Mouse (Mus musculus): ENCODE results near the gene H2-Ob. TPM values are rescaled to one million over a fixed set of nuclear protein-coding genes. Genes with fewer than 3 reads are reported as not detected.

The H2-Ob gene
- total RNA-seq, 2 experiments from 2014 or later: 0.69 TPM; not detected in 1

Other genes with a start within 250 kb of the H2-Ob start
- gene H2-K1, start 238.6 kb upstream of the H2-Ob start, total RNA-seq (2021): 10 to 100 TPM; 14.4 to 15.9 TPM
- 10 to 100 TPM; 32.5 to 37.8 TPM for gene Ring1, start 214.2 kb upstream of the H2-Ob start, total RNA-seq (2021)
- gene H2-Ke6, start 210.8 kb upstream of the H2-Ob start, total RNA-seq (2021): 10 to 100 TPM; 48.0 to 48.7 TPM
- gene Slc39a7, start 207.2 kb upstream of the H2-Ob start, total RNA-seq (2021): 10 to 100 TPM; 91.2 to 97.5 TPM
- 10 to 100 TPM; 70.9 to 72.1 TPM for gene Rxrb, start 207.1 kb upstream of the H2-Ob start, total RNA-seq (2021)
- 10 to 100 TPM; 26.8 to 27.4 TPM for gene Col11a2, start 199.5 kb upstream of the H2-Ob start, total RNA-seq (2021)
- gene H2-Oa, start 146.6 kb upstream of the H2-Ob start, total RNA-seq (2021): not detected
- gene H2-DMa, start 119.4 kb upstream of the H2-Ob start, total RNA-seq (2021): 10 to 100 TPM; 36.8 to 38.0 TPM
- 100 to 1,000 TPM; 248 to 278 TPM for gene Brd2, start 116.3 kb upstream of the H2-Ob start, total RNA-seq (2021)
- gene H2-DMb2, start 95.6 kb upstream of the H2-Ob start, total RNA-seq (2021): 1 to 10 TPM in 1 of 2 experiments, under 1 TPM in 1; 0.55 to 1.0 TPM
- under 1 TPM; 0.65 to 0.98 TPM for gene H2-DMb1, start 85.8 kb upstream of the H2-Ob start, total RNA-seq (2021)
- gene Tap1, start 51.4 kb upstream of the H2-Ob start, total RNA-seq (2021): 1 to 10 TPM; 2.8 to 3.2 TPM
- gene Psmb9, start 51.1 kb upstream of the H2-Ob start, total RNA-seq (2021): 1 to 10 TPM; 1.1 to 1.8 TPM
- 1 to 10 TPM; 2.5 to 2.6 TPM for gene Psmb8, start 41.2 kb upstream of the H2-Ob start, total RNA-seq (2021)
- 1 to 10 TPM; 5.7 to 5.9 TPM for gene Tap2, start 35.4 kb upstream of the H2-Ob start, total RNA-seq (2021)
- gene H2-Ab1, start 18.8 kb downstream of the H2-Ob start, total RNA-seq (2021): 1 to 10 TPM; 2.3 to 2.7 TPM
- 1 to 10 TPM in 1 of 2 experiments, under 1 TPM in 1; 0.93 to 2.1 TPM for gene H2-Aa, start 48.9 kb downstream of the H2-Ob start, total RNA-seq (2021)
- 1 to 10 TPM; 1.8 to 2.1 TPM for gene H2-Eb1, start 67.0 kb downstream of the H2-Ob start, total RNA-seq (2021)
- not detected for gene H2-Eb2, start 86.8 kb downstream of the H2-Ob start, total RNA-seq (2021)
- under 1 TPM; 0.48 to 0.74 TPM for gene Btnl2, start 115.9 kb downstream of the H2-Ob start, total RNA-seq (2021)
- not detected for gene Btnl1, start 138.2 kb downstream of the H2-Ob start, total RNA-seq (2021)
- gene BC051142, start 159.9 kb downstream of the H2-Ob start, total RNA-seq (2021): 1 to 10 TPM; 4.8 to 8.2 TPM
- gene Btnl4, start 238.4 kb downstream of the H2-Ob start, total RNA-seq (2021): not detected